Mouse (Mus musculus): Measurements from ENCODE around the gene Rnf167.

The Rnf167 gene

GRCm38 (mm10) chr11:70678576-70678975 is 31.5 kb downstream of the Rnf167 start:
- no peak for DNase-seq (ENCODE audit: low spot score)

GRCm38 (mm10) chr11:70679361-70679760 is 32.3 kb downstream of the Rnf167 start:
- no peak for DNase-seq (ENCODE audit: low spot score)

- no peak for DNase-seq (ENCODE audit: low spot score)
These were observed 32.9 kb downstream of the Rnf167 start for GRCm38 (mm10) chr11:70679894-70680293.

GRCm38 (mm10) chr11:70681170-70681569 is 34.1 kb downstream of the Rnf167 start:
- no peak for DNase-seq (ENCODE audit: low spot score)

- no peak for DNase-seq (ENCODE audit: low spot score)
These were observed 35.0 kb downstream of the Rnf167 start for GRCm38 (mm10) chr11:70681897-70682581.

- DNase-seq (ENCODE audit: low spot score) = no peak
These were observed 36.6 kb downstream of the Rnf167 start for GRCm38 (mm10) chr11:70683640-70684039.

GRCm38 (mm10) chr11:70686901-70687566 is 40.0 kb downstream of the Rnf167 start:
- peak; percentile 35 for DNase-seq (ENCODE audit: low spot score)

- peak; percentile 87 for DNase-seq (ENCODE audit: low spot score)
These were observed 40.7 kb downstream of the Rnf167 start, which contains the start of gene Camta2 for GRCm38 (mm10) chr11:70687601-70688199. Gene Camta2, minus strand, starts transcription at chr11:70688105.

GRCm38 (mm10) chr11:70688372-70688771 is 41.3 kb downstream of the Rnf167 start:
- no peak for DNase-seq (ENCODE audit: low spot score)

GRCm38 (mm10) chr11:70689578-70689977 is 42.5 kb downstream of the Rnf167 start:
- no peak for DNase-seq (ENCODE audit: low spot score)

- DNase-seq (ENCODE audit: low spot score) = no peak
These were observed 46.5 kb downstream of the Rnf167 start for GRCm38 (mm10) chr11:70693504-70693903.

GRCm38 (mm10) chr11:70697376-70697775 is 50.3 kb downstream of the Rnf167 start:
- no peak for DNase-seq (ENCODE audit: low spot score)

GRCm38 (mm10) chr11:70699051-70699450 is 52.0 kb downstream of the Rnf167 start:
- no peak for DNase-seq (ENCODE audit: low spot score)

- DNase-seq (ENCODE audit: low spot score) = peak; percentile 97
These were observed 52.9 kb downstream of the Rnf167 start, which contains the start of the genes Inca1 and Kif1c for GRCm38 (mm10) chr11:70699722-70700556. Gene Inca1, minus strand, starts transcription at chr11:70700155. Gene Kif1c, plus strand, starts transcription at chr11:70700548.

GRCm38 (mm10) chr11:70700613-70701012 is 53.6 kb downstream of the Rnf167 start:
- DNase-seq (ENCODE audit: low spot score) = peak; percentile 78

Measured in ovary, postnatal 36 days (tissue).